Mouse (Mus musculus) myocyte (in vitro differentiated cells): ENCODE measurements around the gene Tceal7. TPM values are rescaled to one million over a fixed set of nuclear protein-coding genes. Genes with fewer than 3 reads are reported as not detected.
A peak's percentile ranks its signal among the peaks of the same experiment; 100 is the strongest.

Source experiments
- H3K27me3 ChIP-seq: one replicate; pipeline ENCODE4 v1.6.1; 2011; ENCODE audit not compliant: control insufficient read depth, insufficient read depth, insufficient read length
- H3K36me3 ChIP-seq: one replicate; pipeline ENCODE4 v1.6.1; 2011; ENCODE audit not compliant: control insufficient read depth, insufficient read depth
- H3K4me2 ChIP-seq: one replicate; pipeline ENCODE4 v1.6.1; 2011; ENCODE audit warnings: low read depth, control low read depth
- H3K4me3 ChIP-seq: one replicate; pipeline ENCODE4 v1.5.1; 2011; ENCODE audit warnings: mild to moderate bottlenecking, control low read depth, moderate library complexity
- H3K79me2 ChIP-seq: one replicate; pipeline ENCODE4 v1.6.1; 2011; ENCODE audit not compliant: control insufficient read depth, insufficient read depth
- H3ac ChIP-seq: one replicate; pipeline ENCODE4 v1.6.1; 2011; ENCODE audit not compliant: control insufficient read depth, insufficient read length
- CEBPB ChIP-seq: IDR thresholded peaks from 2 replicates; pipeline ENCODE4 v1.6.1; 2011; ENCODE audit warnings: mild to moderate bottlenecking, moderate library complexity; ENCODE audit not compliant: poor library complexity, insufficient read depth, severe bottlenecking
- E2F4 ChIP-seq: IDR thresholded peaks from one replicate; pipeline ENCODE4 v1.6.1; 2011; ENCODE audit warnings: mild to moderate bottlenecking, control low read depth, moderate library complexity; ENCODE audit not compliant: insufficient read depth
- MAX ChIP-seq: IDR thresholded peaks from one replicate; pipeline ENCODE4 v1.6.1; 2011; ENCODE audit warnings: low read depth, mild to moderate bottlenecking, control low read depth
- MYOD1 ChIP-seq, 3 experiments: IDR thresholded peaks; one replicate each; pipeline ENCODE4 v1.6.1; 2011; ENCODE audit warnings: control low read depth in 2 of 3, low read depth in 2 of 3, mild to moderate bottlenecking in 2 of 3, moderate library complexity in 1 of 3; ENCODE audit not compliant: insufficient read length in 2 of 3, control insufficient read depth in 1 of 3
- MYOG ChIP-seq, 3 experiments: IDR thresholded peaks; one replicate each; pipeline ENCODE4 v1.6.1; 2011; ENCODE audit warnings: control low read depth in 2 of 3, low read depth in 2 of 3, mild to moderate bottlenecking in 2 of 3; ENCODE audit not compliant: insufficient read length in 2 of 3, control insufficient read depth in 1 of 3, insufficient read depth in 1 of 3
- POLR2A ChIP-seq: IDR thresholded peaks from one replicate; pipeline ENCODE4 v1.6.1; 2011; ENCODE audit warnings: low read depth, mild to moderate bottlenecking, control low read depth, moderate library complexity; ENCODE audit not compliant: insufficient read length
- POLR2AphosphoS2 ChIP-seq: IDR thresholded peaks from one replicate; pipeline ENCODE4 v1.6.1; 2011; ENCODE audit warnings: low read depth, control low read depth; ENCODE audit not compliant: insufficient read length
- REST ChIP-seq: IDR thresholded peaks from one replicate; pipeline ENCODE4 v1.6.1; 2011; ENCODE audit warnings: mild to moderate bottlenecking, control low read depth, moderate library complexity; ENCODE audit not compliant: insufficient read depth, insufficient read length
- SRF ChIP-seq: IDR thresholded peaks from one replicate; pipeline ENCODE4 v1.6.1; 2011; ENCODE audit warnings: low read depth; ENCODE audit not compliant: control insufficient read depth, insufficient read length
- TCF12 ChIP-seq: IDR thresholded peaks from one replicate; pipeline ENCODE4 v1.6.1; 2011; ENCODE audit warnings: mild to moderate bottlenecking, control low read depth; ENCODE audit not compliant: poor library complexity, insufficient read depth, severe bottlenecking
- TCF3 ChIP-seq: IDR thresholded peaks from one replicate; pipeline ENCODE4 v1.6.1; 2011; ENCODE audit warnings: low read depth, control low read depth; ENCODE audit not compliant: insufficient read length
- USF1 ChIP-seq: IDR thresholded peaks from one replicate; pipeline ENCODE4 v1.6.1; 2011; ENCODE audit warnings: low read depth, mild to moderate bottlenecking, control low read depth, moderate library complexity
- polyA plus RNA-seq: library from polyadenylated mRNA; unstranded; fragments of >200 nt; fragmentation: generic; extraction: Trizol; gene quantifications from one replicate; pipeline ENCODE4 v1.2.1, GENCODE M21; 2012; ENCODE audit warnings: missing spikeins

Gene Tceal7
- polyA plus RNA-seq, 1 experiment = 15.4 TPM

- H3K36me3 ChIP-seq = no peaks in the 10 kb centered on the region
- H3K79me2 ChIP-seq = no peaks in the 10 kb centered on the region
- no peak overlapping the region for H3ac ChIP-seq
- TF ChIP-seq SRF (no peak), CEBPB (no peak), TCF3 (no peak), TCF12 (no peak), USF1 (no peak), REST (no peak), MYOD1 (IDR thresholded peaks at IDR 0.05; ENCODE audit: control insufficient read depth in 1 of 3, insufficient read length in 2 of 3, low read depth in 2 of 3) (no peak), MYOG (IDR thresholded peaks at IDR 0.05; ENCODE audit: control insufficient read depth in 1 of 3, insufficient read depth in 1 of 3, insufficient read length in 2 of 3, low read depth in 2 of 3) (no peak), POLR2A (no peak), MAX (no peak), E2F4 (no peak), POLR2AphosphoS2 (no peak)
- no peak overlapping the region for H3K4me2 ChIP-seq
- no peak overlapping the region for H3K4me3 ChIP-seq
- H3K27me3 ChIP-seq = no peaks in the 10 kb centered on the region
Observed at GRCm38 (mm10) chrX:136196873-136197272, 17.7 kb upstream of the Tceal7 start.

- no peaks in the 10 kb centered on the region for H3K27me3 ChIP-seq
- no peaks in the 10 kb centered on the region for H3K36me3 ChIP-seq
- H3ac ChIP-seq = no peak overlapping the region
- H3K4me2 ChIP-seq = no peak overlapping the region
- no peaks in the 10 kb centered on the region for H3K79me2 ChIP-seq
- TF ChIP-seq POLR2A (no peak), MAX (no peak), TCF3 (no peak), REST (no peak), POLR2AphosphoS2 (no peak), CEBPB (no peak), TCF12 (no peak), MYOD1 (IDR thresholded peaks at IDR 0.05; ENCODE audit: control insufficient read depth in 1 of 3, insufficient read length in 2 of 3, low read depth in 2 of 3) (no peak), SRF (no peak), USF1 (no peak)
- H3K4me3 ChIP-seq = peak overlapping the region; percentile 8
Observed at GRCm38 (mm10) chrX:136203257-136203656, 11.3 kb upstream of the Tceal7 start.

- Histone ChIP-seq H3K4me2 (peak within 1 kb of the TSS; percentile 34), H3K79me2 (no peaks in the 10 kb centered on the region), H3K27me3 (no peaks in the 10 kb centered on the region), H3K4me3 (peak within 1 kb of the TSS; percentile 8), H3ac (no peak within 1 kb of the TSS), H3K36me3 (no peaks in the 10 kb centered on the region)
- TF ChIP-seq MAX (no peak), USF1 (peak; percentile 33), MYOD1 (IDR thresholded peaks at IDR 0.05; ENCODE audit: control insufficient read depth in 1 of 3, insufficient read length in 2 of 3, low read depth in 2 of 3) (peak in 1 of 3 experiments; percentile 51)
Observed at GRCm38 (mm10) chrX:136203664-136204066, 10.9 kb upstream of the Tceal7 start, which contains the start of gene Tceal5. TSS of gene Tceal5 (minus strand) at chrX:136203876.

GRCm38 (mm10) chrX:136204406-136204805, 10.2 kb upstream of the Tceal7 start:
- no peak overlapping the region for H3K4me3 ChIP-seq
- no peaks in the 10 kb centered on the region for H3K36me3 ChIP-seq
- no peak overlapping the region for H3ac ChIP-seq
- H3K27me3 ChIP-seq = no peaks in the 10 kb centered on the region
- no peaks in the 10 kb centered on the region for H3K79me2 ChIP-seq
- no peak overlapping the region for H3K4me2 ChIP-seq
- TF ChIP-seq POLR2A = no peak
- no peak for TF ChIP-seq MYOD1 (IDR thresholded peaks at IDR 0.05; ENCODE audit: control insufficient read depth in 1 of 3, insufficient read length in 2 of 3, low read depth in 2 of 3)

- no peaks in the 10 kb centered on the region for H3K27me3 ChIP-seq
- no peak overlapping the region for H3K4me2 ChIP-seq
- H3K4me3 ChIP-seq = no peak overlapping the region
- H3K36me3 ChIP-seq = no peaks in the 10 kb centered on the region
- H3K79me2 ChIP-seq = no peaks in the 10 kb centered on the region
- no peak overlapping the region for H3ac ChIP-seq
- no peak for TF ChIP-seq E2F4
Observed at GRCm38 (mm10) chrX:136213396-136213795, 1.2 kb upstream of the Tceal7 start.

DNA sequence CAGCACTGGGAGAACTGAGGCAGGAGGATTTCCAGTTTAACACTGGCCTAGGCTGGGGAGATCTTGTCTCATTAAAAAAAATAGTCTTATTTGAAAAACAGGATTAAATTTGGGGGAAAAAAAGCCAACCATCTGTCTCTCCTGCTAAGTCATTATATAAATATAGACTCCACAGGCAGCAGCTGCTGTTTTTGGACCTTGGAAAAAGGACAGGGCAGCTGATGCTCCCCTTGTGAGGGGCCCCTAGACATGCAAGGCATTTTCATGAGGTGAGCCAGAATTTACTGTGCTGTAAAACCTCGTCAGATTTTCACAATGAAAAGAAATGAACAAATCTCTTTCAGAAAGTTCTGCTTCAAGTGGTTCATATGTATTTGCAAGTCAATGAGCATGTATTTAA, 1.7 kb downstream of the Tceal7 start:
- Histone ChIP-seq H3K4me2 (no peak overlapping the region), H3ac (no peak overlapping the region), H3K79me2 (no peaks in the 10 kb centered on the region), H3K4me3 (no peak overlapping the region), H3K36me3 (no peaks in the 10 kb centered on the region), H3K27me3 (no peaks in the 10 kb centered on the region)
- TF ChIP-seq TCF3 = no peak
- peak in 2 of 3 experiments; percentile 42 to 79 for TF ChIP-seq MYOG (IDR thresholded peaks at IDR 0.05; ENCODE audit: control insufficient read depth in 1 of 3, insufficient read depth in 1 of 3, insufficient read length in 2 of 3, low read depth in 2 of 3)
- no peak for TF ChIP-seq POLR2A
- TF ChIP-seq MYOD1 (IDR thresholded peaks at IDR 0.05; ENCODE audit: control insufficient read depth in 1 of 3, insufficient read length in 2 of 3, low read depth in 2 of 3) = peak; percentile 36 to 57 (median 41)
- no peak for TF ChIP-seq CEBPB
- peak; percentile 33 for TF ChIP-seq TCF12
